Mouse (Mus musculus) thymus, postnatal 10 days (tissue): Measurements from ENCODE around the gene Eaf1.
A peak's percentile ranks its signal among the peaks of the same experiment; 100 is the strongest.
"Not testable (repeated sequence)": the region's sequence is repeated elsewhere in the genome, so short reads cannot be mapped to it uniquely, and the experiment has no call there.

ENCODE experiments used
- DNase-seq, 2 experiments: peaks; one replicate each; pipeline ENCODE4 v3.0.0; 2021; ENCODE audit warnings: low spot score in 2 of 2

Gene Eaf1

DNA sequence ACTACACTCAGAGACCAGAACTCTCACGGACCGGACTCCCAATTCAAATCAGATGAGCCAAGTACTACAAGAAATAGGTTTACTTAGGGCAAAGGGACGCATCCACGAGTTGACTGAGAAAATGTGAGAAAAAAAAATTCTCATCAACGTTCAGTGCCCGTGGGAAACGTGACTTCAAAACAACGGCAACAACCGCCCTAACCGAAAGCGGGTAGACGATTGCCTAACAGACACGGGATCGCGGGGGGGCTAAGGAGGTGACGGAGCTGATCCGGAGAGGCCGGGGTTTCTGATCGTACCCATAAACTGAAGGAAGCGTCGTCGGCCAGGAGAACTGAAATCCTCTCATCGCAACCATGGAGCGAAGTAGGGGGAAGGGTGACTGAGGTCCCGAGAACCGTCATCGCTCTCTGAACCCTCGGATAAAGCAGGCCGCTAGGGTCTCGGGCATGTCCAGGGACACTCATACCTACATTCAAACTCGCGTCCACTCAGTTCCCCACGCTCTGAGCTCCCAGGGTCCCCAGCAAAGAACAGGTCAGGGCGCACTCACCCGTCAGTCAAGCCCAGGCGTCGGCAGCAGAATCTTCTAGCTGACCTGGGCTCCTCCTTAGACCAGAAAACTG lies at the start of gene Eaf1:
Gene Eaf1 (plus strand): TSS at position 51 of the 626 bp plus-strand sequence.
- DNase-seq = peak; percentile 44 to 55

DNA sequence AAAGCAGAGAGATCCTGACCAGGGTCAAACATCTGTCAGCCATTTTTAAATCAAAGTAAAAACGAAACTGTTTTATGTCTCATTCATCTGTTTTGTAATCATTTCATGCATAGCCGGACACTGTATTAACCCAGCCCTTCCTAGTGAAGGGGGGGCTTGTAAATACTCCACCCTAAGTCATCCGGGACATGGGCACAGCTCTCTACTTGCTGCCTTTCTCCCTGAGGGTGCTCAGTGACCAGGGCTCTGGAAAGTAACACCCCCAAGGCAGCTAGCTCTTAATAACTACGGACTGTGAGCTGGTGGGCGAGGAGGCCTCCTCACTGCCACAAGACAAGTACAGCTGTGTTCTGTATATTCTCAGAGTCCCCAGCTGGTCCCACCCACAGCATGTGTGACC lies 45.2 kb upstream of the Eaf1 start:
- DNase-seq = no peak

DNA sequence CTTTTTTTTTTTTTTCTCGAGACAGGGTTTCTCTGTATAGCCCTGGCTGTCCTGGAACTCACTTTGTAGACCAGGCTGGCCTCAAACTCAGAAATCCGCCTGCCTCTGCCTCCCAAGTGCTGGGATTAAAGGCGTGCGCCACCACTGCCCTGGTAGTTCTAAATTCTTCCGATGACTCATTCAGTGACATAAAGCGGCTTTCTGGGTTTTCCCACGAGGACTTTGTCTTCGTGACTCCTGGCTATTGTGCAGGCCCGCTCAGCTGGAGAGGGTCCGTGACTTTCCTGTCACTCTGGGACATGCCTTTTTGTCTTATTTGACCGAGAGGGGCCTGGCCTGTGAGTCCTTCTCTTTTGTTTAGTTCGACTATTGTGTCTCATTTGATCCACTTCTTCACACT lies 40.3 kb upstream of the Eaf1 start:
- not testable (repeated sequence) for DNase-seq

DNA sequence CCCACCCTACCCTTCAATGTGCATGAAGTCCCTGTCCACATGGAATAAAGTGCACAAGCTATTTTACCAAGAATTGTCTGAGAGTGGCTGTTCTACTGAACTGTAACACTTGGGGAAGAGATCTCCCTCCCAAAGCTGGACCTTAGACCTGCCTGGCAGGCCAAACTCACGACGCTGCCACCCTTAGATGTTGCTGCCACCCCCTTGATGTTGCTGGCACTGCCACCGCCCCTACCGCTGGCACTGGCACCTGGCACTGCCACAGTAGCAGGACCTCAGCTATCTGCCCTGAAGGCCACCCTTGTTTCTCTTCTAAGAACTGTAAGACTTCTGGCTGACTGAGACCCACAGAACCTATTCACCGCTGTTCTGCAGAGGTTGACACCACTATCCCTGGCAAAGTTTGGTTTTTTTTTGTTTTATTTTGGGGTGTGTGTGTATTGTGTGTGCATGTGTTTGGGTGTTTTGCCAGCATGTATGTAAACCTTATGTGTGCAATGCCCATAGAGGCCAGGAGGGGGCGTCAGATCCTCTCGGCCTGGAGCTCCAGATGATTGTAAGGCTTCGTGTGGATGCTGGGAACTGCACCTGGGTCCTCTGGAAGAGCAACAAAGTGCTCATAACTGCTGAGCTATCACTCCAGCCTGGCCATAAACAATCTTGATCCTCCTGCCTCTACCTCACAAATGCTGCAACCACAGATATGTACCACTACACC lies 39.2 kb upstream of the Eaf1 start:
- DNase-seq = no peak

DNA sequence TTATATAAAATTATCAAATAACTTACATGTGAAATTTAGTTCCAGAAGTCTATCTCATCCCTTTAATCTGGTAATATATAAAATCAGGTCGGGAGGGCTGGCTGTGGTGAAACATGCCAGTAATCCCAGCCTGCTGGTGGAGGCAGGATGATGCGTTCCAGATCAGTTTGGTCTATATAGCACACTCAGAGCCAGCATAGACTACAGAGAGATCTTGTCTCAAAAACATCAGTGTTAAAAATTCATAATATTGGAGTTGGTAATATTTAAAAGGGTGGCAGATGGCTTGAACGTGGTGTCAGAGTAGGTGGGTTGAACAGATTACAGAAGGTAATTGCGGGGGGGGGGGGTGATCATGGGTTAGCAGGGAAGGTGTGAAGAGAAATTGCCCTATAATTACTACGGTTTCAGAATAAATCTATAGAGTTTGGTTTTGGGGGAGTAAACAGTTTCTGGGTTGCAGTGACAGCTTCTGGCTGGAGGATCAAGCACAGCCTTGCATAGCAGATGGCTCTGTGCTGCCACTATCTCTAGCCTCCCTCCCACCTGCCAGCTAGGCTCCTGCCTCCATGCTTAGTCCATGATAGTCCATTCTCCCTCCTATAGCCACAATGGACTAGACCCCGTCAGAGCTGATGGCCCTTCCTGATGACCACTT lies 38.0 kb upstream of the Eaf1 start:
- DNase-seq = no peak

DNA sequence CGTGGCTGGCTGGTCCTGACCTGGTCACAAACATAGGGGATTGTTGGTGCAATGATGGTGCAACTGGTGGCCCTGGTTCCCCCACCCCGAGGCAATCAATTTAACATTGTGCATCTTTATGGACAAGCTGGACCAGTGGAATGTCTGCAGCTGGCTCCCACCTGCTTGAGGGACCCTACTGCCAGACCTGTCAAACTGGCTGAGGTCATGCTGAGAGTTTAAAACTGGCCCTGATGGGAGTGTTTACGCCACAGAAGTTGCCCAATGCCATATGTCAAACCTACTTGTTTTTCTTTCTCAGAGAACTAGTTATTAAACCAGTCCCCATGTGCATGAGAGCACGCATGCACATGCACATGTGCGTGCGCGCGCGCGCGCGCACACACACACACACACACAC lies 36.2 kb upstream of the Eaf1 start:
- DNase-seq = no peak

DNA sequence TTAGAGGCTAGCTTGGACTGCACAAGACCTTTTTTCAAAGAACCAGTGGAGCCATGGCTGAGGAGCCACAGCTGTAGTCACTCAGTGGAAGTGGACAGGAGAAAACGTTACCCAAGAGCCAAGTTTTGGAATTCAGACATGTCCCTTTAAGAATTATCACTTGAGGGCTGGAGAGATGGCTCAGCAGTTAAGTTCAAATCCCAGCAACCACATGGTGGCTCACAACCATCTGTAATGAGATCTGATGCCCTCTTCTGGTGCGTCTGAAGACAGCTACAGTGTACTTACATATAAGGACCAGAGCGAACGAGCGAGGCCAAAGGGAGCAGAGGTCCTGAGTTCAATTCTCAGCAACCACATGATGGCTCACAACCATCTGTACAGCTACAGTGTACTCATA lies 32.0 kb upstream of the Eaf1 start:
- DNase-seq = not testable (repeated sequence)

DNA sequence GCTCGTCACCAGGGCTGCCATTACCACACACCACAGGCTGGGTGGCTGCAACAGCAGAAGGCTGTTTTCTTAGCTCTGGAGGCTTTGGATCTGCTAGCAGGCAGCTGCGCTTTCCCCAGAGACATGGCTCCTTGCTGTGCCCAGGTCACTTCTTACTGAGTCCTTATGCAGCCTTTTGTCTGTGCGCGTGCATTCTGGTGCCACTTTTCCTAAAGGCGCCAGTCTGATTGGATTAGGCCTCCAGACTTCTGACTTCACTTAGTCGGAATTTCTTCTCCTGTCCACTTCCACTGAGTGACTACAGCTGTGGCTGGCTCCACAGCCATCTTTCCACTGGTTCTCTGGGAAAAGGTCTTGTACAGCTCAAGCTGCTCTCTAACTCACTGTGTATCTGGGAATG lies 31.3 kb upstream of the Eaf1 start:
- DNase-seq = no peak

DNA sequence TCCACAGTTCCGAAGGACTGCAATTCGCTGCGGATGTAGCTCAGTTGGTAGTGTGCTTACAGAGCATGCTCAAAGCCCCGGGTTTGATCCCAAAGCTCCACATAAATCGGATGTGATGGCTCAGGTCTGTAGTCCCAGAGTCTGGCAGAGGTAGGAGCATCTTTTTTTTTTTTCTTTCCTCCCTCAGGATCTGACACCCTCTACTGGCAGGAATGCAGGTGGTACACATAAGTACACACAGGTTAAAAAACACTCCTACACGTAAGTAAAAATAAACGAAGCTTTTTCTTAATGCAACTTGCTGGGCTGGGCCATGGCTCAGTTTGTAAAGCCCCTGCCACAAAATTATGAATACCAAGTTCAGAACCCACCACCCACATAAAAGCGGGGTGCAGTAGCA lies 30.0 kb upstream of the Eaf1 start:
- DNase-seq = no peak

DNA sequence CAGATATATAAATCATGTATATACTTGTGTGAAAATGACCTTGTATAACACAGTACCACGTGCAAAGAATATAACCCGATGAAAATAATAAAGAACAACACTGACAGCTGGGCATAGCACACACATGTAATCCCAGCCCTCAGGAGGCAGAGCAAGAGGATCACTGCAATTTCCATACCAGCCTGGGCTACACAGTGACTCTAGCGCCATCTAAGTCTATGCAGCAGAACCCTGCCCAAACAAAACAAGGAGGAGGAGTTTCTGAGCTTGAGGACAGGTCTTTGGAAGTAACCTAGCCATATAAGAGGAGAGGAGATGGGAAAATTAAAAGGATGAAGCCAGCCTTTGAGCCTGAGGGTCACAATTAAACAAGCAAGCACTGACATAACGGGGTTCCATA lies 24.5 kb upstream of the Eaf1 start:
- DNase-seq = no peak

DNA sequence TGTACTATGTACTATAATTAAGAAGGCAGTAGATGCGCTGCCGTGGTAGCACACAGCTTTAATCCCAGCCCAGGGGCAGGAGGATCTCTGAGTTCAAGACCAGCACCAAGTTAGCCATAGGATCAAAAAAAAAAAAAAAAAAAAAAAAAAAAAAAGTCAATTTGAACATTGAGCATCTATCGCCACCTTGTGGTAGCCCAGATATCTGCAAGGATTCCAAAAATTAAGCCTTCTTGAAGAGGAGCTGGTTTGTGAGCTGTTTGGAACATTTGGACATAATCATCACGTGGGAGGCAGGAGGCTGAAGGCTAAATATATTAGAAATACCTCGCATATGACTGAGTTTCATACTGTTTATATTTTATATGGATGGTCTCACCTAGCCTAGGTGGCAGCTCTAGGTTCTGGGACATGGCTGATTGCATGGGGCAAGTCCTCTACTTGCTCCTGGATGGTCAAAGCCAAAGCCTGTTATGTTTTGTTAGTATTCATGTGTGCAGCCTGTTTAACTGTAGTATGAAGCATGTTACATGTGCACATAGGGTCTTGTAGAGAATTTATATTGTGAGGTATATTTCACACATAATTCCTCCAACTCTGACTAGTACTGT lies 21.6 kb upstream of the Eaf1 start:
- peak; percentile 29 to 75 for DNase-seq

DNA sequence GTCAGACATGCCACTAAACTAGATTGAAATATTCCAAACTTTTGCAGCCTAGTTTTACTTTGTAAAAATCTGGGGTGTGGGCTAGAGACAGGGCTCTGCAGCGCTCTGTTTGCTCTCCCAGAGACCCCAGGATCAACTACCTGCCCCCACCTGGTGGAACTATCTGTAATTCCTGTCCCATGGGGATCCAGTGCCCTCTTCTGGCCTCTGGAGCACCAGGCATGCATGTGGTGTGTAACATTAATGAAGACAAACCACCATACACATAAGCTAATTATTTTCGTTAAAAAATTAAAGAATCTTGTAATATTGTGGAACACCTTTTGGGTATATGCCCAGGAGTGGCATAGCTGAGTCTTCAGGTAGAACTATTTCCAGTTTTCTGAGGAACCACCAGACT lies 20.9 kb upstream of the Eaf1 start:
- no peak for DNase-seq

DNA sequence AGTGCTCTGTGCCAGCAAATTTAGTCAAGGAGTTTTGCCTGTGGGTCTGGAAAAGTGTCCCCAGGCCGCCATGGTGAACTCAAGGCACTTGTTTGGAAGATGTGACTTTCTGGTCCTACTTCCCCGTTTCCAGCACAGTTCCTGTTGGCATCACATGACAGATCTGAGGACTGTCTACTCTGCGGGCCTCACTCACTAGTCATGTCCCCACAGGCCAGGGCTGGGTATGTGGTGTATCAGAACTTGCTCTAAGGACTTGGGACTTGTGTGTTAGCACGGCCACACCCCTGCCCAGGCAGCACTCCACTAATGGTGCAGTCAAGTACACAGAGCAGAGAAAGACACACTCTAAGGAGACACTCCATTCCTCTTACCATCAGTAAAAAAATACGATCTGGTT lies 11.8 kb upstream of the Eaf1 start:
- DNase-seq = no peak

DNA sequence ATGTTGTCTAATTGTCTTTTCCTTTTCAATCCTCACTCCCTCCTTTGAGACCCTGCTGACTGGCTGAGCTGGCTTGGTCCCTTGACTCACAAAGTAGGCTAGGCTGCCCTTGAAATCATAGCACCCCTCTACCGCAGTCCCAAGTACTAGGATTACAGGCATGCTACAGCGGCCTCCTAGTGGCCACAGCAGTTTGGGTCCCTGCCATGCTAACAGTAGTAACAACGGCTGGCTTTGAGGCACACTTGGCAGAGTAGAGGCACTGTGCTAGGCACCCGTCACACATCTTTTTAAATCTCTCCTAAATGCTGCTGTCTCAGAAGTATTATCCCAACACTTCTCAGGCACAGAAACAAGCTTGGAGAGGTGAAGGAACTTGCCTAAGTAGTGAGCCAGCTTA lies 7.7 kb upstream of the Eaf1 start:
- DNase-seq = no peak

DNA sequence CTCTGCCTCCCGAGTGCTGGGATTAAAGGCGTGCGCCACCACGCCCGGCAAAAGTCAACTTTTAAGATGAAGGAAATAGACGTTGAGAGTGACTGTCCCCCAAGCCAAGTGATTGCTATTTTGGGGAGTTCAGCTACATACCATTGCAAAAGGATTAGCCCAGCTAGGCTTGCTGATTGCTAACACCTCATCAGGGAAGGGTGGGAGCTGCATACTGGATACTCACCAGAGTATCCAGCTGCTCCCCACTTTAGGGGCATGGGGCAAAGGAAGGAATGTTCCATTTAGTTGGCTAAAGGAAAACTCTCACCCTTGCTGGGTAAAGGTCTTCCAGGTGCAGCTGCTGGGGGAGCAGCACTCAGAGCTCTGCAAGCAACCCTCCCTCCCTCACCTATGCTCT lies 6.1 kb upstream of the Eaf1 start:
- no peak for DNase-seq

DNA sequence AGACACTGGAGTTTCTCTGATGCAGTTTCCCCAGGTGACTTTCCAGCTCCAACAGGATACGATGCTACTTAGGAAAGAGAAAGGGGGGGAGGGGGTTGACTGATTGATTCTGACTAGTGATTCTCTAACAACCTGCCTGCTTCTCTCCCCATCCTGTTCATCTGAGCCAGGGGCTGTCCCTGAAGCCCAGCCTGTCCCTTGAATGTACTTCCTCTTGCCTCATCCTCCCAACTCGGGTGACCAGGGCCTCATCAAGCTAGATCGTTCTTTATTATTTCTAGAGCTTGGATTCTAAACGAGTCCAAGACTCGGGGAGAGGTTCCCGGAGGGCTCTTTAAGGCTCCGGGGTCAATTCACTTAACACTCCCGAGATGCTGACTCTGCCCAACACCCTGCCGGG lies 298 bp upstream of the Eaf1 start:
- no peak for DNase-seq

DNA sequence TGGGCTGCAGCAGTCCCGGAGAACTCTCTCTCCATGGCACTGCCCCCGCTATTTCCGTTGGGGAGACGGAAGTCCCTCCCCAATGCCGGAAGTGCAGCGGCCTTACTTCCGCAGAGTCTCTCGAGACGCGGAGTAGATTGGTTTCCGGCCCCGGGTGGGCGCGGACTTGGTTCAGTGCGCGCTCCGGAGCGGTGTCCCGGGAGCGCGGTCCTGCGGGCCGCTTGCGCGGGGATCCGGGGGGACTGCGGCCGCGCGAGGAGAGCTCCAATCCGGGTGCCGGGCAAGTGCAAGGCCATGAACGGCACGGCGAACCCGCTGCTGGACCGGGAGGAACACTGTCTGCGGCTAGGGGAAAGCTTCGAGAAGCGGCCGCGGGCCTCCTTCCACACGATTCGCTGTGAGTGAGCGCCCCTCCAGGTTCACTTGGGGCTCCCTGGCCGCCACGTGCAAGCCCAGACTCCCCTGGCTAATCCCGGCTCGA lies 816 bp downstream of the Eaf1 start, which contains the start of gene Mettl6:
Gene Mettl6 (minus strand): TSS at position 66 of the 481 bp plus-strand sequence.
- DNase-seq = peak; percentile 87 to 91

DNA sequence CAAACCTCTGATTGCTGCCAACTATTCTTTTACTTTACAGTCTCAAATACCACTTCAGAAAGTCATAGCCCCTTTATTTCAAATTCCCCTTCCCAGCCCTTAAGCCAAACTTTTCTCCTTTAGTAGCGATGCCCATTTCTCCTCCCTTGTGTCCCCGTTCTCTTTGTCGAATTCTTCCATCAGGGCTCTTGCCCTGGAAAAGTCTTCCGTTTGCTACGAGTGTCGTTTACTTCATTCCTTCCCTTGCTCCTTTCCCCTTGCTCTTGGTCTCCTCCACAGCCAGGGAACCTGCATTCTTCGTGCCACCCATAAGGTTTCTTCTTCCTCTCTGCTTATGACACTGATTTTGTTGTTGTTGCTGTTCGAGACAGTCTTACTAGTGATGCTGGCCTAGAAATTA lies 1.3 kb downstream of the Eaf1 start:
- no peak for DNase-seq

DNA sequence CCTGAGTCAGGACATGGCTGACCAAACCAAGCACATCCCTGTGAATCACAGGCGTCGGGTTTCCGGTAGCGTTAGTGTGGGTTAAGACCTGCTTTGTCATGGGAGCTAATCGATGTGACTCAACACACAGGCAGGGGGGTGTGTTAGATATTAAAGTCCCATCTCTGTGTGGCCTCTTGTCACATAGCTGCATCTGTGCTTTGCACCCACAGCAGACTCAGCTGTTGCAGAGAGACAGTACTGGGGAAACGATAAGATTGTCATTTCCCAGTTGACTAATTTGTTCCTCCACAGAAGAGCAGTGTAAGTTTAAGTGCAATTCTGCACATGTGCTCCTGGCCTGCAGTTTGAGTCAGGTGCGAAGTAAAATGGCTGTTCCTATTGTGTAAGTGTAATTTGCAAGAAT lies 2.0 kb downstream of the Eaf1 start:
- DNase-seq = no peak

DNA sequence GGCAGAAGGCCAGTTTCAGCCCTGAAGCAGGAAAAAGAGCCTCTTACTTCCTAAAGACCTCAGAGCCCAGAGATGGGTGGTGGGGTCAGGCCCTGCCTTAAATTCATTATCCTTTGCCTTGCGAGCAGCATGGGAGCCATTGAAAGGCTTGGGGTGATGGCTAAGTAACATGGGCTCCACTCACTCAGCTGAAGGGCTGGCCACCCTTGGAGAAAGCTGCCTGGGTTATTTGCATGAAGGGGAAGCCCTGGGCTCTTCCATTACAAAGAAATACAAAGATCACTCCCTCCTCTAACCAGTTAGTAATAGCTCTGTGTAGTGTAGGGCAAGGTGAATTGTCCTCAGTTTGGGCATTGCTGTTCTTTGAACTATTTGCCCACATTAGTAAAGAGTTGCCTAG lies 5.3 kb downstream of the Eaf1 start:
- no peak for DNase-seq

DNA sequence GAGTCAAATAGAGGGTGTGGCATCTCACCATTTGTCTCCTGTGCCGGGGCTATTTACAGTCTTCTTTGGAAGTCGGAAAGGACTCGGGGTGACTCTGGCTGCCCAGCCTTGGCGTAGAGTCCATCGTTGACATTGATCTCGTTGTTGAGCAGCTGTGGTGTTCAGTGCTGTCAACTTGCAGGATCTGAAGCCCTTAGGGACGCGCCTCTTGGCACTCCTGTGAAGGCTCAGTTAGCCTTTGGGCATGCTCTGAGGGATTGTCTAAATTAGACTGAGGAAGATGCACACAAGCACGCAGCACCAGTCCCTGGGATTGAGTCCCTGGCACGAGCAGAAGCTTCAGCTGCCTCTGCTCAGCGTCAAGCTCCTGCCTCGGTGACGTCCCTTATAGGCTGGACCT lies 9.2 kb downstream of the Eaf1 start:
- no peak for DNase-seq

DNA sequence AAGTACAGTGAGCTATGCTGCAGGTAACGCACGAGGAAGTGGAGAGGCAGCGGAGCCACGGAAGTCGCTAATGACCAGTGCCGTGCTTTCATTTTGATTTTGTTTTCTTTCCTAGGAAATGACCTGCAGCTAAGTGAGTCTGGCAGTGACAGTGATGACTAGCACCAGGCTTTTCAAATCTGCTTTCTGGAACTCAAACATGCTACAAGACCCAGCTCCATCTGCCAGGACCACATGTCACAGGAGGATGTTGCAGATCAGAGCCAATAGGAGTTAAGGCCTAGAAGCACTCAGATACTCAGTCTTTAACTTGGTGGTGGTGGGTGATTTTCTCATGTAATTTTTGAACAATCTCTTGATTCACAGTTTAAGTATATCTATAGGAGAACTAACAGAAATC lies 12.3 kb downstream of the Eaf1 start:
- no peak for DNase-seq

DNA sequence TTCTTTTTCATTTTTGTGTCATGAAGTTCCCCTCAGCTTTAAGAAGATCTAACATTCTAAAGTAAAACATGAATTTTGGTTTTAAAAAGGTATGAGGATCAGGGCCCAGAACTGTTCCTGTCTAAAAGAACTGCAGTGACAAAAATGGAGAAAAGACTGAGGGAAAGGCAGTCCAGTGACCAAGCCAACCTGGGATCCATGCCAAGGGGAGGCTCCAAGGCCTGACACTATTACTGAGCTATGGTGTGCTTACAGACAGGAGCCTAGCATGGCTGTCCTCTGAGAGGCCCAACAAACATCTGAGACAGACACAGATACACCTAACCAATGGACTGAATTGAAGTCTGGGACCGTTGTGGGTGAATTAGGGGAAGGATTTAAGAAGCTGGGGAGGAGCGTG lies 15.7 kb downstream of the Eaf1 start:
- DNase-seq = no peak
